Mouse (Mus musculus) MEL-GATA-1-ER (cell line): ENCODE results near the gene Mb.
"Not testable (repeated sequence)": the region's sequence is repeated elsewhere in the genome, so short reads cannot be mapped to it uniquely, and the experiment has no call there.

Source experiments
- DNase-seq: peaks from one replicate; pipeline ENCODE4 v3.0.0-alpha.2; 2012; ENCODE audit warnings: low read depth; ENCODE audit errors: extremely low read depth

Gene Mb

GRCm38 (mm10) chr15:77065259-77065852 lies 14.9 kb upstream of the Mb start:
- DNase-seq, result no peak

DNA sequence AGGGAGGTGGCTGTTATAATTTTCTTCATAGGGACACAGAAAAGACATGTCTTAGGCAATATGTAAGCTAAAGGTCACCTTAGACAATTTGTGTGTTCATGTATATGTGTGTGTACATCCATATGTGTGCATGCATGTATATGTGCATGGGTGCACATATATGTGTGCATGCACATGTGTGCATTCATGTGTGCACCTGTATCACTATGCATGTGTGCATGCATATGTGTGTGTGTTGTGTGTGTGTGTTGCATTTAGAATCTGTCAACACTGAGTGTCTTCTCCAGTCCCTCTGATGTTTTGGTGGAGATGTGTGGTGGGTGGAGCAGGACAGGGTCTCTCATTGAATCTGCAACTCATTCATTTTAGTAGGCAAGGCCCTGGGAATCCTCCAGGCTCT lies 12.3 kb upstream of the Mb start:
- DNase-seq, result no peak

- not testable (repeated sequence) for DNase-seq
These were observed 8.9 kb upstream of the Mb start for GRCm38 (mm10) chr15:77059416-77059815.

DNA sequence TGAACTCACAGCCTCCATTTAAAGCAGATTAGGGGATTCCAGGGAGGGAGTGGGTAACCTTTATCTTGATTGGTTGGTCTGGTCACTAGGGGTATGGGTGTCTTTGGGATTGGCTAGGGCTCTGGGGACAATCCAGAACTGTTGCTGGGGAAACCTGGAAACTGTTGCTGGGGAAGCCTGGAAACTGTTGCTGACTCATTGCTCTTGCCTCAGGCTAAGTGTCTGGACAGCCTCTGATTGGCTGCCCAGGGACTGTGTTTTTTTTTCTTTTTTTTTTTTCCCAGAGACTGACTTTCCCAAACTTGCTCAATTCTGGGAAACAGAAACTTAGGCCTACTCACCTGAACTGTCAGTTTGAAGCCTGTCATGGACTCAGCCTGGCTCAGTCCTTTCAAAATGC lies 8.1 kb upstream of the Mb start:
- no peak for DNase-seq

DNA sequence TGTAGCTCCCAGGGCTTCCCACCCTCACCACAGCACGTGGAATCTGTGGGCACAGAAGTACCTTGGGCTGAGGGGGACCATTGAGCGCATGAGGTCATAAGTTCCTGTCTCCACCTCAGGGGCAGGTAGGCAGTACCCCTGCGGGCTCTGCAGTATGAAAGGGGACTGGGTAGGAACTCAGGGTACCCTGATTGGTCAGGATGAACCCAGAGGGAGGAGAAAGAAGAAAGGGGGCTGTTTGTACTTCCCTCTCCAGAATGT lies 6.3 kb upstream of the Mb start:
- no peak for DNase-seq

DNA sequence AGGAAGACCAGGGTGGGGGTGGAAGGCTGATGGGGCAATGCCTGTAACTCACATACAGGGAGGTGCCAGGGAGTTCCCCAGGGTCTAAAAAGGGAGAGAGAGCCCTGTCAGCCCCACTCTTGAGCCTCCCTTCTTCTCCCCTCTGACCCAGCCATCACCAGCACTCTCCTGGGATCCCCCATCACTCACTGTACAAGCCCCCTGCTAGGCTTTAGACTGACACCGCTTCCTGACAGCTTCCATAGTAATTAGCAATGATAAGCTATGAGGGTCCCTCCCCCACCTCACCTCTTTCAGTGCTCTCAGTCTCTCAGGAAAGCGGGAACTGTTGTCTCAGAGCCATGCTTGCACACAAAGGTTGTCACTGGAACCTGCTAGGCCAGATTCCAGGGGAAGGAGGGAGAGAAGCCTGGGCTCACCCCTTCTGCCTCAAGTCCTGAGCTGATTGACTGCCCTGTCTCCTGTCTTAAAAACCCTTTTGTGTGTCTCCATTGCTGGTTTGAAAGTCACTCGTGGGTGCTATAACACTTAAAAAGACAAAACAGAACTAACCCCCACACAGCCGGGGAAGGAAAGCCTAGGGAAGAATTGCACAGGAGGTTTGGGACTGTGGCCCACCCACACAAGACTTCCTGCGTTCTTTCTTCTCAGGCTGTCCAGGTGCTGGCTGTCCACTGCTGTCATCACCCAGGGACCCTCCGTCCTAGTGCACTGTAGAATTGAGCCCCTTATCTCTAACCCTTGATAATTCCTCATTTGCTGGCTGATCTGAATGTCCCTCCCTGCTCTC lies 5.7 kb upstream of the Mb start:
- DNase-seq, result no peak

DNA sequence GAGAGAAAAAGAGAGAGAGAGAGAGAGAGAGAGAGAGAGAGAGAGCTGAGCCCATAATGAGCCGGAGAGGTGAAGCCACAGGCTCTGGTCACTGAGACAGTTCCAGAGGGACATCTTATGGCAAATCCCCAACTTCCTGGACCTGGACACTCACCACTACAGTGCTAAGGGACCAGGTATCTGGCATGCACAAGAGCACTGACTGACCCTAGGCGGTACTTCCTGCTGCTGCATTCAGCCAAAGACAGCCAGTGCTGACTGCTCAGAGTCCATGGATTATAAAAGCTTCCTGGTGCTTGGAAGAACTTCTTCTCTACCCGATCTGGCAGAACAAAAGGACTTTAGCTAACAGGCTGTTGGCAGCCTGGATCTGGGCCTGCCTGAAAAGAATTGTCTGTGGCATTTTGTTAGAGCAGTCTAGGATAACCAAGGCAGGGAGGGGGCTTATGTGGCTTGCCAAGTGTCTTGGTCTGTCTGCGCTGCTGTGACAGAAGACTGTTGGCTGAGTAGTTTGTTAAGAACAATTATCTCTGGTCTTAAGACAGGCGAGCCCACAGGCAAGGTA lies 4.2 kb upstream of the Mb start:
- no peak for DNase-seq

- DNase-seq, result no peak
These were observed 2.6 kb upstream of the Mb start for GRCm38 (mm10) chr15:77053021-77053420.

- no peak for DNase-seq
These were observed 1.7 kb upstream of the Mb start for GRCm38 (mm10) chr15:77052176-77052575.

GRCm38 (mm10) chr15:77045609-77046008 lies 4.9 kb downstream of the Mb start:
- DNase-seq, result no peak

GRCm38 (mm10) chr15:77044597-77045320 lies 5.7 kb downstream of the Mb start, which contains the start of gene Apol6:
Gene Apol6 (plus strand): TSS chr15:77044729.
- DNase-seq, result no peak

DNA sequence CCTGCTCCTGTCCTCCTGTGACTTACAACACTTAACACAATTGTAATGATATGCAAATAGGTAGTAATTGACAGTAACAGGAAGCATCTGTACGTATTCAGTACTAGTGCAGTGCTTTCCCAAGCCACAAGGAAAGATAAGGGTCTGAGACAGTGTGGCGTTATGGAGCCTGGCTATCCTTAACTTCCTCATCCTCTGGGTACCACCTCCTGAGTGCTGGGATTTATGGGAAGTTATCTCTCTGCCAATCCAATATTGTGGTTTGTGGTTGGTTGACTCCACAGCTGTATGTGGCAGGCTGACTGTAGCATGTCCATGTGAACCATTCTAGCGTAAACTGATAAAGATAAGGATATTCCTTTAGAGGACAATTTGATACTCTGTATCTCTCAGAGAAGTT lies 9.7 kb downstream of the Mb start:
- peak; percentile 54 for DNase-seq

GRCm38 (mm10) chr15:77039211-77039700 lies 11.2 kb downstream of the Mb start:
- no peak for DNase-seq

- no peak for DNase-seq
These were observed 12.9 kb downstream of the Mb start for GRCm38 (mm10) chr15:77037278-77038161.

DNA sequence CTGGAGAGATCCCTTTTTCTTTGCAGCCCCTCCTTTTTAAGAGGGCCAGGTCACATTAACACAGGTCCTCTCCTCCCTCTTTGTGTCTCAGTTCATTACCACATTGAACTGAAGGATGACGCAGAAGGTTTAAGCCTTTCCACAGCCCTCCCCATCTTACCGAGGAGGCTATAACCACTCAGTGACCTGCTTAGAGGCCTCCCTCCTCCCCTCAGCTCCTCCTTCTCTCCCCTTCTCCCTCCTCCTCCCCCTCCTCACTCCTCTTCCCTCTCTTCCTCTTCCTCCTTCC lies 13.5 kb downstream of the Mb start:
- DNase-seq, result no peak

- no peak for DNase-seq
These were observed 14.0 kb downstream of the Mb start for GRCm38 (mm10) chr15:77036320-77036988.

DNA sequence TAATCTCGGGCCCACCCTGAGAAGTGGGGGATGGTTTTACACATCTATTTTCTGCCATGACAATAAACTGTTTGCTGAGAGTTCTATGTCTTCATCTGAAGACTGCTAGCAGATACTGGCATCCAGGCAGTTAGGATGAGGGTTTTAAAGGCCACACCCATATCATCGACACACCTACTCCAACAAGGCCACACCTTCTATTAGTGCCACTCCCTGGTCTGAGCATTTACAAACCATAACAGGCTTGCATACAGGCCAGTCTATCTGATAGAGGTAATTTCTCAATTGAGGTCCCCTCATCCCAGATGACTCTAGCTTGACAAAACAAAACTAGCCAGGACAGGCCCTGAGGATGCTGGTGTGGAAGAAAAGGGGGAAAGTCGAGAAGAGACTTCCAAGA lies 14.8 kb downstream of the Mb start:
- no peak for DNase-seq

DNA sequence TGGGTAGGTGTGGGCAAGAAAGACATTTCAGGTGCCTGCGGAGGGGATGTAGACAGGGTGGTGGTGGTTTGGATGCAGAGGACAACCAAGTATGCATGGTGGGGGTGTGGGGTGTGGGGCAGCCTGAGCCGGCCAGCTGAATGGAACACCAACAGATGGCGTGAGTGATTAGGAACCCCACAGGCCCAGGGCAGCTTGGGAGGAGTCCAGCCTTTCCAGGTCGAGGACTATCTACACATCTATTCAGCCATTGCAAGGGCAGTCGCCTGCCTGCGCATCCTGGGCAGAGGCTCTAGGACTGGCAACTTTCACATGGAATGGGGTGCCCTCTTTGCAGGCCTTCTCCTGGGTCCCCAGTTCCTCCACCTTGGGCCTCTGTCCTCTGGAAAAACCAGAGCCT lies 15.9 kb downstream of the Mb start:
- DNase-seq, result no peak

DNA sequence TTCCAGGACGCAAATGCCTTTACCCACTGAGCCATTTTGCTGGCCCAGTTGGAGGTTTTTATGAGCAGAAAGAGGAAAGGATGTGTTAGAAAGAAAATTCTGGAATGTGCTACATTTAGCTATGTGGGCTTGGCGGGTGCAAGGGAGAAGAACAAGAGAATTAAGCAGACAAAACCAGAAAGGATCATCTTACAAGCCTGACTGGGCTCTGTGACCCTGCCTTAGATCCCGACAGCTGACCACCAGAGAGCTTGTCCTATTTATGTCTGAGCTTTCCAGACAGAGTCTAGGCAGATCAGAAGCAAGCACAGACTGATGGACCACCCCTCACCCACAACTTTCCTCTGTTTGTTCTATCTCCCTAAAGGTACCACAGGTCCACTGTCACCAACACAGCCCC lies 19.2 kb downstream of the Mb start:
- DNase-seq, result no peak

DNA sequence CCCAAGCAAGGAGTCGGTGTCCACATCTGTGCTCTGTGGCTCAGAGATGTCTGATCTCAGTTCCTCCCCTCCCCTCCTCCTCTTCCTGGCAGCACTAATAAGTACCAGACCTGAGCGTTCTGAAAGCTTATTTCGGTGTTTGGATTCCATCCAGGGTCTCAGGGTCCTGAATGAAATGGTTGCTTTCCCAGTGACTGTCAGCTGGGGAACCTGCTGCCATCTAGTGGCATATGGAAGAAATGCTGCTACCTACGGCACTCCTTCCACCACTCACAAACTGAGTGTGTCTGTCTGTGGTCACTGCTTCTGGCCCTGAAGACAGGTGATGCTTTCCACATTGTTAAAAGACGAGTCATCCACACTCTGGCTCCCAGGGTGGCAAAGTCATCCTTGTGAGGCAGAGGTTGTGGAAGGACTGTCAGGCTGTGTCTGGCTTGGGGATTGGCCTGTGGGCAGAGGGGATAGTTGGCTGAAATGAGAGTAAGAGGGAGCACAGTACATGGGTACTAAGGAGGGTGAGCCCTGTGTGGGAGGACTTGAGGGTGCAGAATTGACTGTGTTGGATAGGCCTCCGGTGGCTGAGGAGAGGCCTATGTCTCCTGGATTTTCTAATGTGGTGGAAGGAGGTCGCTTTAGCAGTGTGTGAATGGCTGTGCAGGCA lies 21.0 kb downstream of the Mb start:
- peak; percentile 13 for DNase-seq
